Mouse (Mus musculus) embryonic stem cell, embryonic (primary cell): ENCODE measurements around the gene Anapc13.

Experiments used
- CTCF ChIA-PET, 4 experiments: fragments of 300-600 bp in 2 of 4; fragments of 350-600 bp in 2 of 4; sonication (Branson Sonifier 250); formaldehyde crosslinking; loops; one replicate each; lab custom pipeline; 2022; ENCODE audit warnings: inconsistent platforms in 2 of 4; lab: Charles Lee
- POLR2A ChIA-PET, 4 experiments: fragments of 300-600 bp in 2 of 4; fragments of 350-600 bp in 2 of 4; sonication (Branson Sonifier 250); formaldehyde crosslinking; loops; one replicate each; lab custom pipeline; 2022; ENCODE audit warnings: antibody characterized with exemption in 4 of 4, inconsistent platforms in 1 of 4; lab: Charles Lee

Gene Anapc13

DNA sequence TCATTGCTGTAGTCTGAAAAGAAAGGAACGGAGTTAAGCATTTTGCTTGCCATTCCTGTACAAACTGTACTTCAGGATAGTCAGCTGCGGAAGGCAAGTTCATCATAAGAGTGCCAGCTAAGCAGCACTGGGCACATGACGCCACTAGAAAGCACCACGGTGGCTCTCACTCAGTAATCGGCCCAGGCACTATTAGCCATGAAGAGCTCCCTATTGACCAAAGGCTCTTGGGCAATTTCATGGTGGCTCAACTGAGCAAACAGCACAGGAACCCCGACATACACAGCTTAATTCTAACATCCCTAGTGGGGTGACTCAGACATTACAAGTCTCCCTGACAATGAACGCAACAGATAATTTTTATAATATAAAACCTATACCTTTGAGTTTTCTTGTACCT is 2.5 kb upstream of the Anapc13 start:
- ChIA-PET POLR2A (interaction anchor here in 2 of 4 experiments (0.6 to 18.9 kb wide), 10 partner anchors 13 to 255 kb away, joined by 3 to 325 read pairs (median 4); partner anchors contain the start of gene Amotl2 (in 1 of the 2)), CTCF (interaction anchor here (0.5 to 3.4 kb wide), 17 partner anchors 9 to 356 kb away, joined by 3 to 40 read pairs (median 4); no protein-coding TSS in a partner anchor)

DNA sequence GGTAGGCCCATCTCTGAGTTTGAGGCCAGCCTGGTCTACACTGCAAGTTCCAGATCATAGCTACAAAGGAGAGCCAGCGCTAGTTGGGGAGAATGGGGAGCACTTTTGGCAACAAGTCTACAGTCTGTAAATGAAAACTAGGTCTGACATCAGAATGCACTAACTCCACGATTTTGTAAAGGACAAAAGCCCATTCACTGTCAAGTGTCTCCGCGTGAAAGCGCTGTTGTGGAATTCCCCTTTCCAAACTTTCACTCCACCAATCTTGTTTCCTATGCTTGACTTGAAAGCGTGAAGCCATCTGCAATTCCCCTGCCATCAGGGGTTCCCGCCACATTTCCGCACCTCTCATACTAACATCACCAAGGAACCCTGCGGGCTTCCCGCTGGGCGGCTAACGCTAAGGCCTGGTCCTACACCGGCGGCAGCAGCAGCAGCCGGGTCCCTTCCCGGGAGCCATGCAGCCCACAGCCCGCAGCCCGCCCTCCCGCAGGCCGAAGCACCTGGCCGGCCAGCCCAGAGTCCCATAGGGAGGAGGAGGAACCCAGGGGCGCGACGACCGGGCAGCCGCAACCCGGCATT is 604 bp upstream of the Anapc13 start:
- ChIA-PET POLR2A (interaction anchor here (0.8 to 18.9 kb wide), 37 partner anchors 9 to 680 kb away, joined by 3 to 325 read pairs (median 7); partner anchors contain the start of genes 1300017J02Rik (in 1 of the 4), Amotl2 (in 1 of the 4) and Topbp1 (in 1 of the 4)), CTCF (interaction anchor here in 2 of 4 experiments (0.8 to 2.3 kb wide), 7 partner anchors 7 to 467 kb away, joined by 3 to 8 read pairs (median 4); no protein-coding TSS in a partner anchor)

DNA sequence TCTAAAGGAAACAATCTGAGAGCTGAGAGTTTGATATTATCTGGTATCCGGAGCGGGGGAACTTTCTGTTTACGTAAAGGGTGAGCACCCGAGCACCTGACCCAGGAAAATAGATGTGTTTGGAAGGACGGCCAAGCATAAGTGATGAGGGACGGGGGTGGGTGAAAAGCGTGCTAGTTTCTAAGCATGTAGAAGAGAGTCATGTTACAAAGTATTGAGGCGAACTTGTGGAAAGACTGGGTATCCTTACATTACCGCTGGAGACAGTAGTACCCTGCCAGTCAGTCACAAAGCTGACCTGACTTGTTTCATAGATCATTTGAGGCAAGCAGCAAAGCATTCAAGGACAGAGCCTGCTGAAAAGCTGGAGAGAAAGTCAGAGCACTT is 736 bp downstream of the Anapc13 start:
- ChIA-PET POLR2A (interaction anchor here (0.5 to 18.9 kb wide), 60 partner anchors 10 to 1984 kb away, joined by 3 to 325 read pairs (median 4); partner anchors contain the start of genes Amotl2 (in 2 of the 4), 1300017J02Rik (in 1 of the 4), Ryk (in 1 of the 4) and Topbp1 (in 1 of the 4)), CTCF (interaction anchor here (0.6 to 2.3 kb wide), 12 partner anchors 10 to 1299 kb away, joined by 3 to 8 read pairs (median 4); no protein-coding TSS in a partner anchor)

DNA sequence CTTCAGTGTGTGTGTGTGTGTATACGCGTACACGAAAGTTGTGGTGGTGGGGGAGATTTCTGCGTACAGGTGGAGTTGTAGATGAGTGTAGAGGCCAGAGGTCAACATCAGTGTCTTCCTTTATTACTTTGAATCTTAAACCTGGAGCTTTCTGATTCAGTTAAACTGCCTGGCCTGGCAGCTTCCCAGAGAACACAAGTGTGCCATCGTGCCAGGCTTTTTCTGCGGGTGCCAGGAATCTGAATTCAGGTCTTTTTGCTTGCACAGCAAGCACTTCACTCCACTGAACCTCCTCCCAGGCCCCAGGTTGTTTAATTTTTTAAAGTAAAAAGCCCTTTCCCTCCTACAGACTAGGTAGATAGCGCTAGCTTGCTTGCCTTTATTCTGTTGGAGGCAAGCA is 1.3 kb downstream of the Anapc13 start:
- ChIA-PET CTCF (interaction anchor here in 2 of 4 experiments (0.9 to 2.3 kb wide), 7 partner anchors 9 to 581 kb away, joined by 3 to 8 read pairs (median 4); no protein-coding TSS in a partner anchor), POLR2A (interaction anchor here (0.6 to 18.9 kb wide), 28 partner anchors 9 to 1124 kb away, joined by 3 to 325 read pairs (median 5); partner anchors contain the start of gene Amotl2 (in 1 of the 4))

DNA sequence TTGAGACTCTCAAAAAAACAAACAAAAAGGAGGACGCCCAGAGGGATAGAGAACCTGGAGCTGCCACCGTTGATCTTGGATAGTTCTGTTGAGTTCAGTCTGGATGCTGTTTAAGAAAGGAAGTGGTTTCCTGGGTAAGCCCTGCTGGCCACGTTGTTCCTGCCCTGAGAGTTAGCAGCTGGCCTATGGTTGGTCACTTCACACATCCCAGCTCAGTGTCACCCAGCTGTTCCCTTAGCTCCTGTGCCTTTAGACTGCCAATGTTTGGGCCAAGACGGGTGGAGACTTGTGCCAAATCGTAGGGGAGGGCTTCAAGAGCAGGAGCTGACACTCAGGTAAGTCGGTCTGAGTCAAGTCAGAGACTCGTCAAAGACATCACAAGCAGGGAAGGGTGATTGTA is 3.0 kb downstream of the Anapc13 start:
- POLR2A ChIA-PET, result interaction anchor here in 2 of 4 experiments (0.9 to 18.9 kb wide), 8 partner anchors 8 to 150 kb away, joined by 3 to 325 read pairs (median 4); partner anchors contain the start of gene Amotl2 (in 1 of the 2)
- CTCF ChIA-PET, result interaction anchor here in 3 of 4 experiments (0.6 to 1.0 kb wide), 4 partner anchors 154 to 379 kb away, joined by 3 to 6 read pairs (median 4); no protein-coding TSS in a partner anchor

DNA sequence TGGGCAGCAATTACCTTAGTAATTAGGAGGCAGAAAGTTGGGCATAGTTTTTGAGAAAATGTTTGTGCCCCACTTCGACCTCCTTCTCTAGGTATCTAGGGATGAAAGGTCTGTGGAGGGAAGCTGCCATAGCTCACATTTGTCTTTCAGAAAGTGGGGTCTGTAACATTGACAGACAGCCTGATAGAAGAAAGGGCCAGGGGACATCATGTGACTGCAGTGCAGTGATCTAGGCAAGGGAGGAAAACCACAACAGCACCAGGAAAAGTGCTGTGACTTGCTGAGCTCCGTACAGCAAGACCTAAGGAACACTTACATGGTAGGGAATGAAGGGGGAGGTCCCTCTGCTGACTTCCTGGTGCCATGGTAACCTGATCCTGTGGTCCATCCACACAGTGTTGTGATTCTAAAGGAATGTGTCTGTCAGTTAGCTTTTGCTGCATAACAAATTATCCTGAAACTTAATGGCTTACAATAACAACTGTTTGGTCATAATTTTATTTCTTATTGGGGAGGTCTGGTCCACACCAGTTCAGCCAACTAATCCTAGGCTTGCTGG is 5.6 kb downstream of the Anapc13 start:
- ChIA-PET POLR2A (interaction anchor here in 2 of 4 experiments (0.6 to 18.9 kb wide), 4 partner anchors 62 to 1661 kb away, joined by 3 to 325 read pairs (median 6); partner anchors contain the start of gene Amotl2 (in 1 of the 2)), CTCF (interaction anchor here in 2 of 4 experiments (1.5 to 1.6 kb wide), 2 partner anchors 10 to 148 kb away, joined by 9 to 10 read pairs; no protein-coding TSS in a partner anchor)

DNA sequence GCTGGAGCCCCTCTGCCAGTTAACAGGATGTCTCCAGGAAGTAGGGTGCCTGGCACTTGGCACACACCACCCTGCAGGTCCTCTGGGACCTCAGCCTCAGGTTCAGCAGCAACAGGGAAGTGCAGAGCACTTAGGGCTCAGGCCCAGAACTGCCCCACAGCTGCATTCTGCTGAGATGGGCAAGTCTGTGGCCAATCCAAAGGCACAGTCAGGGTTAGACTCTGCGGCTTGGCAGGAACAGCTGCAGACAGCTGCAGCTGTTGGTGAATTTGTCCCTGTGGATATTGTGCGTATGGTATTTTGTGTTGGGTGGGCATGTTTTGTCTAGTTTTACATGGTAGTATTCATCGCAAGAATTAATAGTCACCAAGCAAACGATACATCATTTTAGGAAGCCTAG is 6.1 kb downstream of the Anapc13 start:
- CTCF ChIA-PET, result interaction anchor here in 2 of 4 experiments (0.8 to 1.6 kb wide), 4 partner anchors 9 to 460 kb away, joined by 3 to 10 read pairs (median 6); no protein-coding TSS in a partner anchor
- POLR2A ChIA-PET, result interaction anchor here in 1 of 4 experiments (1.4 to 18.9 kb wide), 2 partner anchors 91 to 156 kb away, joined by 3 to 325 read pairs; partner anchors contain the start of gene Amotl2

DNA sequence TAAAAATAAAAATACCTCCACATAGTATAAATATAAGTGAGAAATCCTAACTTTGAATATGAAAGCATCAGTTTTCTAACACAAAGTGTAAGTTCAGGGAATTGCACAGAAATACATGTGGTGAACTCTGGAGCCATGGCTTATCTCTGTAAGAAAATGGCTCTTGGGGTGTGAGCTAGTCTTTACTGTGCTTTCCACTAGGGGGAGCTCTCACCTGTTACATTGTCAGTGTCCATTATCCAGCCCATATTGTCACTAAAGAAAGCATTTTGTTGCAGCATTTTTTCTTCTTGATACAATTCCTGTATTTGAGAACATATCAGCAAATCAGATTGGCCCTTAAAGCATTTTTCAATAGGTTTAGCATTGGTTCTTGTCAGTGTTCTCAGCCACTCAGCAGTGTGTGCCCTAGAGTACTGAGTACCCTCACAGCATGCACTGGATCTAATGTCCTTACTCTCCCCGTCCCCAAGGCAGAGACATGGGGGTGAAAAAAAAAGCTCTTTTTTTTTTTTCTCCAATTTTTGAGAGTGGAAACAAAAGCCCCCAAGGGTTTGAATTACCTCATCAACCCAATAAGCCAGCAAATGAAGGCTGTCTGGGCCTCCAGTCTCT is 6.9 kb downstream of the Anapc13 start:
- CTCF ChIA-PET, result interaction anchor here (0.6 to 1.9 kb wide), 45 partner anchors 8 to 459 kb away, joined by 3 to 17 read pairs (median 4); no protein-coding TSS in a partner anchor
- POLR2A ChIA-PET, result interaction anchor here (0.6 to 18.9 kb wide), 21 partner anchors 10 to 245 kb away, joined by 3 to 325 read pairs (median 3); partner anchors contain the start of gene Amotl2 (in 1 of the 4)

DNA sequence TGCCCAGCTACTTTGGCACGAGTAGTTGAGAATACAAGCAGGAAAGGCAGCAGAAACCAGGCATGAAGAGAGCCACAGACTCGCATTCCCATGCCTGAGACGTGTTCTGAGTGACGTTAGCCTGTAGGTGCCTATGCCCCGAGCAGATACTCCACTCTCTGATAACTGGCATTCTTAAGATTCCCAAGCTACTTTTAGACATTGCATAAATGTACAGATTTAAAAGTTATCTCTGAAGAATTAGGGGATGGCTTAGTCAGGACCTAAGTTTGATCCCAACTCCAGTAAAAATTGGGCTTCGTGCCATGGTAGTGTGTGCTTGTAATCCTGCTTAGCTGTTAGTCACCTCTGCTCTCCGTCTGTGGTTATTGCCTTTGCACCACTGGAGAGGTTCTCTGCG is 8.4 kb downstream of the Anapc13 start:
- POLR2A ChIA-PET, result interaction anchor here in 3 of 4 experiments (0.6 to 18.9 kb wide), 8 partner anchors 8 to 233 kb away, joined by 3 to 325 read pairs (median 4); partner anchors contain the start of genes Amotl2 (in 1 of the 3), Anapc13 (in 1 of the 3) and Cep63 (in 1 of the 3)

DNA sequence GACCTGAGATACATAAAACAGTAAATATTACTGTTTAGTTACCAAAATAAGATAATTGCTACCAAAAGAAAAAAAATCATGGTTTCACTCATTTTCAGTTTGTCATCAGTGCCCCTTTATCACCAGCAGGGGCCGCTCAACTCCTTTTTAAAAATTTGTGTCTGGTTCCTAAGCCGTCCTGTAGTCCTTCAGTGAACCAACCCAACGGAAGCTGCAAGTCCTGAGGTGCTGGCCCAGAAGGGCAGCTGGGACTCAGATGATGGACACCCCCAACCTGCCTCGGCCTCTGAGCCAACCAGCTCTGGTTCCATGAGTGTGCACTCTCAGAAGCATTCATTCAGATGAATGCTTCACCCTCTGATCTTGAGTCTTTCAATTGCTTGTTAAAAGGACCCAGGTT is 10.5 kb downstream of the Anapc13 start:
- POLR2A ChIA-PET, result interaction anchor here (0.7 to 18.9 kb wide), 49 partner anchors 9 to 285 kb away, joined by 3 to 325 read pairs (median 6); partner anchors contain the start of genes Anapc13 (in 3 of the 4), Cep63 (in 3 of the 4) and Amotl2 (in 1 of the 4)
- CTCF ChIA-PET, result interaction anchor here (0.6 to 4.2 kb wide), 62 partner anchors 9 to 666 kb away, joined by 3 to 28 read pairs (median 4); partner anchors contain the start of genes Anapc13 (in 2 of the 4) and Cep63 (in 2 of the 4)

More for the DNA sequence above, 8.4 kb downstream of the Anapc13 start:
- CTCF ChIA-PET, result interaction anchor here in 2 of 4 experiments (0.7 to 3.6 kb wide), 4 partner anchors 145 to 233 kb away, joined by 4 to 24 read pairs (median 10); no protein-coding TSS in a partner anchor

DNA sequence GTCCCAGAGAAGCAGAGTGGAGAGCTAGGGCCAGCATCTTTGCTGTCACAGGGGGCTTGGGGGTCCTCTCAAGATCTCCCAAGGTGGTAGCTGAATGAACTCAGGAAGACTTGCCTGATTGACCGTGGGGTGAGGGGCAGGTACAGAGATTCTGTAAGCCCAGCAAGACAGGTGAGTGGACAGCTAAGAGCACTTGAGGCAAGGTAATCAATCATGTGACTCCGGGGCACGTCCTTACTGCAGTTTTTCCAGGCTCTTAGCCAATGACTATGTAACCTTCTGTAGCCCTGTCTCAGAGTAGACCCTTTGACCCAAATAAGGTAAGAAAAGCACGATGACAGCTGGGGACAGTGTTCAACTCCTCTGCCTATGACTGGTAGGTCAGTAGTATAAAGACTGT is 11.0 kb downstream of the Anapc13 start:
- CTCF ChIA-PET, result interaction anchor here (0.6 to 4.2 kb wide), 59 partner anchors 9 to 666 kb away, joined by 3 to 28 read pairs (median 5); partner anchors contain the start of genes Anapc13 (in 2 of the 4) and Cep63 (in 2 of the 4)
- POLR2A ChIA-PET, result interaction anchor here (0.7 to 18.9 kb wide), 47 partner anchors 8 to 284 kb away, joined by 3 to 325 read pairs (median 6); partner anchors contain the start of genes Anapc13 (in 3 of the 4), Cep63 (in 3 of the 4) and Amotl2 (in 1 of the 4)

DNA sequence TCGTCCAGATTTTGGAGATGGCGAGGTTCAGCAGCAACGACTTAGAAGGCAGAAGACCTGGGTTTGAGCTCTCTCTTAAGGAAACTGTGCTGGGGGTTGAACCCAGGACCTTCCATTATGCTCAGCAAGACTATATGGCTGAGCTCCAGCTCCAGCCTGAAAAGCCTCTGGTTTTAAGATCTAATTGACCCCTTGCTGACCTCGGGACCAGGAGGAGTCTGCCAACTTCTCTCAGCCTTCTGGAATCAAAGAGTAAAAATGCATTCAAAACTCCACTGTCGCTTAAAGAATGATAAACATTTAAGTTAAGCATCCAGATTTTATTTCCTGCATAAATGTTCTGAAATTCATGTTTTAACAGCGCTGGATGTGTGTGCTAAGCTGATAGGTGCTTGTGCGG is 12.9 kb downstream of the Anapc13 start:
- ChIA-PET CTCF (interaction anchor here (0.7 to 4.2 kb wide), 19 partner anchors 14 to 753 kb away, joined by 3 to 28 read pairs (median 4); no protein-coding TSS in a partner anchor), POLR2A (interaction anchor here in 3 of 4 experiments (0.6 to 18.9 kb wide), 19 partner anchors 10 to 154 kb away, joined by 3 to 325 read pairs (median 5); partner anchors contain the start of genes Anapc13 (in 2 of the 3), Cep63 (in 2 of the 3) and Amotl2 (in 1 of the 3))

DNA sequence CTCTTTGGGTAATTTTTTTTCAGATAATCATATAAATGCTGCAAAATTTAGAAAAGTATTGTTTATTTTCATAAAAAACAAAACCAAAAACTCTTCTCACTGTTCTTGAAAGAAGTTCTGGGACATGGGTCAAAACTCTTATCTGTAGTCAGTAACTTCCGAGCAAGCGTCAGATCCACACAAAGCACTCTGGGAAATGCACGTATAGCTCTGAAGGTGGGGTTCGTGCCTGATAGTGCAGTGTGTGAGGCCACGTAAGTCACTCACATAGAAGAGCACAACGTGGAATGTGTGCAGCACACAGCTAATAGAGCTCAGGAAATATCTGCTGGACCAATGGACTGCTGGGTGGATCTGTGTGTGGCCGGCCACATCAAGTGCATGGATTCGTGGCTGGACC is 13.4 kb downstream of the Anapc13 start:
- CTCF ChIA-PET, result interaction anchor here (0.7 to 4.2 kb wide), 15 partner anchors 75 to 753 kb away, joined by 3 to 24 read pairs (median 4); no protein-coding TSS in a partner anchor
- POLR2A ChIA-PET, result interaction anchor here in 3 of 4 experiments (0.7 to 18.9 kb wide), 17 partner anchors 10 to 153 kb away, joined by 3 to 325 read pairs (median 5); partner anchors contain the start of genes Amotl2 (in 1 of the 3), Anapc13 (in 1 of the 3) and Cep63 (in 1 of the 3)

DNA sequence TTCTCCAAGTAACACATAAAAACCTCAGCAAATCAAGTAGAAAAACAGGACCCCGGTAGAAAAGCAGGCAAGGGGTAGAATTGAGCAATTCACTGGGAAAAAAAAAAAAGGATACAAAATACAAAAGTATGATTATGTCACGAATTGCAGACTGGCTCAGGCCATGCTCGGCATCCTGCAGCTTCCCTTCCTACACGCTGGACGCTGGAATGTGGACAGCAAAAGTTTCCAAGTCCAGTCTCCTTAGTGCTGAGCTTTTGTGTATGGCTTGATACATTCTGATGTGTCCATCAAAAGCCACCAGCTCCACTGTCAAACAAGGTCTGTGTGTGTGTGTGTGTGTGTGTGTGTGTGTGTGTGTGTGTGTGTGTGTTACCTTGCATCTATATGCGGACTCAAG is 15.4 kb downstream of the Anapc13 start:
- POLR2A ChIA-PET, result interaction anchor here in 3 of 4 experiments (0.6 to 7.5 kb wide), 20 partner anchors 11 to 468 kb away, joined by 3 to 33 read pairs (median 4); partner anchors contain the start of genes Anapc13 (in 1 of the 3) and Cep63 (in 1 of the 3)
- CTCF ChIA-PET, result interaction anchor here in 1 of 4 experiments (0.9 to 3.8 kb wide), 4 partner anchors 73 to 225 kb away, joined by 3 to 15 read pairs (median 4); no protein-coding TSS in a partner anchor

DNA sequence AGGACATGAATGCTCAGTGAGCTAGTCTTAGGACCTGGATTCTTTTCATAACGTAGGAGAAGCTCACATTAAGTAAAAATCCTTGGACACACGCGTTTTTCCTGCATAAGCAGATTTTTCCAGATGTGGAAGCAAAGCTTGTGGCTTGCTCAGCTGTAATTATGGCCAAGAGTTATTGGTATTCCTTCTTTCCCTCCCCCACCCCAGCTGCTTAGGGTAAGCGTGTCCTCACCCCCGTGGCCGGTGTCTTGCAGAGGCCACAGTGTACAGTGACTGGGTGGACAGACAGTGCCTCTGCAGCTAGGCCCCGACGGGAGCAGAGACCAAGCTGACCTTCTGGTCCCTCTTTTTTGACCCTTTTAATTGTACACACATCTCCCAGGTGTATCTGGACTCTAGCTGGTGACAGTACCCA is 17.0 kb downstream of the Anapc13 start:
- CTCF ChIA-PET, result interaction anchor here in 3 of 4 experiments (0.5 to 2.2 kb wide), 6 partner anchors 10 to 587 kb away, joined by 3 to 9 read pairs (median 4); no protein-coding TSS in a partner anchor

More for the DNA sequence above, 17.0 kb downstream of the Anapc13 start:
- POLR2A ChIA-PET, result interaction anchor here (0.6 to 2.0 kb wide), 21 partner anchors 10 to 224 kb away, joined by 3 to 11 read pairs (median 4); partner anchors contain the start of genes Anapc13 (in 3 of the 4), Cep63 (in 2 of the 4) and Amotl2 (in 1 of the 4)
